Mouse (Mus musculus) spleen, postnatal 14 days (tissue): Measurements from ENCODE around the gene Ankfy1.
"Not testable (repeated sequence)": the region's sequence is repeated elsewhere in the genome, so short reads cannot be mapped to it uniquely, and the experiment has no call there.

Experiments used
- DNase-seq, 2 experiments: peaks; one replicate each; pipeline ENCODE4 v3.0.0; 2021 to 2022; ENCODE audit warnings: low spot score in 2 of 2

Ankfy1 gene

GRCm38 (mm10) chr11:72723165-72723564 lies 33.4 kb downstream of the Ankfy1 start:
- DNase-seq: no peak

- no peak for DNase-seq
Measured at GRCm38 (mm10) chr11:72723871-72724270, 34.1 kb downstream of the Ankfy1 start.

GRCm38 (mm10) chr11:72726023-72726422 lies 36.2 kb downstream of the Ankfy1 start:
- DNase-seq: no peak

- no peak for DNase-seq
Measured at GRCm38 (mm10) chr11:72733736-72734135, 43.9 kb downstream of the Ankfy1 start.

GRCm38 (mm10) chr11:72734840-72735518 lies 45.2 kb downstream of the Ankfy1 start:
- no peak for DNase-seq

GRCm38 (mm10) chr11:72735519-72735860 lies 45.7 kb downstream of the Ankfy1 start:
- no peak for DNase-seq

GRCm38 (mm10) chr11:72736320-72736719 lies 46.5 kb downstream of the Ankfy1 start:
- DNase-seq: no peak

GRCm38 (mm10) chr11:72737517-72737916 lies 47.7 kb downstream of the Ankfy1 start:
- DNase-seq: peak in 1 of 2 experiments; percentile 8

- no peak for DNase-seq
Measured at GRCm38 (mm10) chr11:72739048-72739447, 49.2 kb downstream of the Ankfy1 start.

GRCm38 (mm10) chr11:72751956-72752355 lies 62.1 kb downstream of the Ankfy1 start:
- no peak for DNase-seq

GRCm38 (mm10) chr11:72758316-72758715 lies 68.5 kb downstream of the Ankfy1 start:
- no peak for DNase-seq

GRCm38 (mm10) chr11:72759581-72759980 lies 69.8 kb downstream of the Ankfy1 start:
- no peak for DNase-seq

- DNase-seq: no peak
Measured at GRCm38 (mm10) chr11:72760781-72761180, 71.0 kb downstream of the Ankfy1 start.

- DNase-seq: no peak
Measured at GRCm38 (mm10) chr11:72764270-72764669, 74.5 kb downstream of the Ankfy1 start.

- DNase-seq: no peak
Measured at GRCm38 (mm10) chr11:72767716-72768115, 77.9 kb downstream of the Ankfy1 start.

- no peak for DNase-seq
Measured at GRCm38 (mm10) chr11:72769061-72769460, 79.3 kb downstream of the Ankfy1 start.

GRCm38 (mm10) chr11:72770324-72770723 lies 80.5 kb downstream of the Ankfy1 start:
- DNase-seq: no peak

- no peak for DNase-seq
Measured at GRCm38 (mm10) chr11:72770816-72771215, 81.0 kb downstream of the Ankfy1 start.

- no peak for DNase-seq
Measured at GRCm38 (mm10) chr11:72771461-72771860, 81.7 kb downstream of the Ankfy1 start.

- DNase-seq: not testable (repeated sequence)
Measured at GRCm38 (mm10) chr11:72772611-72773010, 82.8 kb downstream of the Ankfy1 start.

GRCm38 (mm10) chr11:72778957-72779356 lies 89.2 kb downstream of the Ankfy1 start:
- no peak for DNase-seq

GRCm38 (mm10) chr11:72782103-72782502 lies 92.3 kb downstream of the Ankfy1 start:
- DNase-seq: no peak

GRCm38 (mm10) chr11:72782503-72782902 lies 92.7 kb downstream of the Ankfy1 start:
- DNase-seq: no peak

- no peak for DNase-seq
Measured at GRCm38 (mm10) chr11:72792033-72792432, 102.2 kb downstream of the Ankfy1 start.
